Mouse (Mus musculus) adrenal gland, adult (tissue): Measurements from ENCODE around the gene Rab1b.
"Not testable (repeated sequence)": the region's sequence is repeated elsewhere in the genome, so short reads cannot be mapped to it uniquely, and the experiment has no call there.

Source experiments
- DNase-seq, 2 experiments: peaks; one replicate each; pipeline ENCODE4 v3.0.0; 2022 to 2023; ENCODE audit warnings: low spot score in 1 of 2; ENCODE audit not compliant: inconsistent age in 2 of 2

Rab1b gene

GRCm38 (mm10) chr19:5098363-5099143 lies 8.3 kb downstream of the Rab1b start, which contains the start of gene Cnih2:
Cnih2 (minus strand) TSS chr19:5098521.
- DNase-seq = peak; percentile 74 to 86

DNA sequence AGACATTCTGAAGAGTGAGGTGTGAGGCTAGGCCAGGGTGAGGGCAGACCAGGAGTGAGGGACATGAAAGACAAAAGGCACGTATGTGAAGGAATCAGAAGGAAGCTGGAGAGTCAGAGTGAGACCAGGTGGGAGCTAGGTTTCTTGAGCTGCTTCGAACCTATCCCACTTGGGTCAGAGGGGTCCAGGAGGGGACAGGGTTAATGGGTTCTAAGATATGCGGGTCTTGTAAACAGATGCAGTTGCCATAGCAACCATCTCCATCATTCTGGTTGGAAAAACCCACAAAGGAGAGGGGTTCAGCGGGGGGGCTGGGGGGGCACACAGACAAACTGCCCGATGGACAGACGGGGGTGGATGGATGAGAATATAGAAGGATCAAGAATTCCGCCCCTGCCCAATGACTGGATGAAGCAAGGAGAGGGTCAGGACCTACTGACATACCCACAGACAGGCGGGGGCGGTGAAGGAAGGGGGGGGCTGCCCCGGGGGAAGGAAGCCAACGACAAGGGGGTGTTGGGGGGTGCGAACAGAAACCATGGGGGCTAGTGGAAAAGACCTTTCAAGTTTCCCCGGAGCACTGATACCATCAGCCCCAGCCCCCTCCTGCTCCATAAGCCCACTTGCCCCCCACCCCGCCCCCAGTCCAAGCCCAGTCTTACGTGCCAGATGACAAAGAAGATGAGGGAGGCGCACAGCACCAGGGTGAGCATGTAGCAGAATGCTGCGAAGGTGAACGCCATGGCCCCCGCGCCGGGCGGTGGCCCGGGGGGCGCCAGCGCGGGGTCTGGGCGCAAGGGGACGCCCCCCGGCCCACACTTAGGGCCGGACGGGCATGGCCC lies 9.1 kb downstream of the Rab1b start:
- no peak for DNase-seq

DNA sequence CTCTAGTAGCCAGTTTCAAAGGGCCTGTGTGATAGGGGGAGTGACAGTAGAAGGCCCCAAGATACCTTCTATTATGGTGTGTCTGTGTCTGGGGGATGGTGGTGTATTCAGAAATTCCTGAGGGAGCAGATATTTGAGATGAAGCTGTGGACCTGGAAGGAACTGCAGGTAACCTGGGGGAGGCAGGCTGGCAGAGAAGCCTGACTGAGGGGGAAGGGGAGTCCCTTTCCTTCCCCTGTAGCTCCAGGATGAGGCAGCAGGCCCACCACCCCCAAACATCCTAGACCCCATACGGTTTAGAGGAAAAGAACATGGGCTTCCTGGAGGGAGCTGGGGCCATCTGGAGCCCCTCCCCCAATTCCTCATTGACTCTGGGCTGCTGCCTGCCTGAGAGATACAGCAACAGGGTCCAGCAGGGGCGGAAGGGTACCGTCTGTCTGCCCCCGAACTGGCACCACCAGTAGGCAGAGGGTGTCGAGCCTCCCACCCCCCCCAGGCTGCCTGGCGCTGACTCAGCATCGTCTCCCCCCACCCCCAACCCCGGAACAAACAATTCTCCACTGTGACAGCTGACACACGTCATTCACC lies 10.9 kb downstream of the Rab1b start:
- DNase-seq = no peak

- no peak for DNase-seq
Measured at GRCm38 (mm10) chr19:5094746-5095417, 12.0 kb downstream of the Rab1b start.

DNA sequence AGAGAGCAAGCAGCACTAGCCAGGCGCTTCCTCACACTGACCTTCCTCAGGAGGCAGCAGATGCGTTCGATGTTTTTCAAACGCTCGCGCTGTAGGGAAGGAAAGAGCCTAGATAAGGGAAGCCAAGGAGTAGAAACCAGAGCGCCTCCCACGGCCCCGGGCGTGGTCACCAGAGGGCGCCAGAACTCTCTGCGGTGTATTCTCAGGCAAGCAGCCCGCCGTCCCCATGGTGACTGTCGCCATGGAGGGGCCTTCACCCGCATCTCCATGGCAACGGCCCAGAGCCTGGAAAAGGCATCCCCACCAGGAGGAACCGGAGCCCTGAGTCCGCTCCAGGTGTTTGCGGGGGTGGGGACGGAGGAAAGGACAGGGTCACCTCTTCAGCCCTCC lies 12.6 kb downstream of the Rab1b start:
- DNase-seq = peak; percentile 91 to 97

GRCm38 (mm10) chr19:5093481-5094242 lies 13.2 kb downstream of the Rab1b start:
- no peak for DNase-seq

- DNase-seq = no peak
Measured at GRCm38 (mm10) chr19:5092083-5092482, 14.8 kb downstream of the Rab1b start.

GRCm38 (mm10) chr19:5089324-5089723 lies 17.5 kb downstream of the Rab1b start:
- DNase-seq = no peak

DNA sequence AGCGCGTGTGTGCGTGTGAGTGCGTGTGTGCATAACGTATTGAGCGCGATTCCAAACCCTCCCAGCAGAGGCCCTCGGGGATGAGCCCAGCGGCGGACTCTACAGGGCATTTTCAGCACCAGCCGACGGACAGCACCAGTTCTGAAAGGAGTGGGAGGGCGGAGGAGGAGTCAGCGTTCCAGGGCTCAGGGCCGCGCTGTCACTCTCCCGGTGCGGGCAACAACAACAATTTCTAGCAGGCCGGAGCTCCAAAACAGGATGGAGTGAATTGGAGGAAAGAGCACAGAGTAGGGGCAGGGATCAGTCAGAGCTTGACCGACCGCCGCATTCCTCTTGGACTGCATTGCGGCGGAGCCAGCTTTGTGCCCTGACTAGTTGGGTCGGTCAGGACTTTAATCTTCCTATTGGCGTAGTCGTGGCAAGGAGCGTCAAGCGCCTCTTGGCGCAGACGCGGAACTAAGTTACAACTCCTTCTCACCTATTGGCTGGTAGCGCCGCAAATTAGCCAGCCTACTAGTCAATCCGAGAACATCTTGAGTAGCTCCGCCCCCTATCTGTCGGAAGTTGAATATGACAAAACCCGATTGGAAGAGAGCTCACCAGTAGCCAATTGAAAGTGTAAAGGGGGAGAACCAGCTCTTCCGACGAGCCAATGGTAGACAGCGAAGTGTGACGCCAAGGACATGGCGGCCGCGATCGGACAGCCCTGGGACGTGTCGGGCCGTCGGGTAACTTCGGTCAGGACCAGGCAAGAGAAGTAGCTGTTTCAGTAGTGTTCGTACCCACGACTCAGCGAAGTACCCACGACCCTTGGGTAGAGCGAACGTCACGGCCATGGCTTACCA lies 18.8 kb downstream of the Rab1b start, which contains the start of gene Yif1a:
TSS of gene Yif1a (plus strand) at position 655 of the 845 bp plus-strand sequence.
- peak; percentile 95 to 98 for DNase-seq

DNA sequence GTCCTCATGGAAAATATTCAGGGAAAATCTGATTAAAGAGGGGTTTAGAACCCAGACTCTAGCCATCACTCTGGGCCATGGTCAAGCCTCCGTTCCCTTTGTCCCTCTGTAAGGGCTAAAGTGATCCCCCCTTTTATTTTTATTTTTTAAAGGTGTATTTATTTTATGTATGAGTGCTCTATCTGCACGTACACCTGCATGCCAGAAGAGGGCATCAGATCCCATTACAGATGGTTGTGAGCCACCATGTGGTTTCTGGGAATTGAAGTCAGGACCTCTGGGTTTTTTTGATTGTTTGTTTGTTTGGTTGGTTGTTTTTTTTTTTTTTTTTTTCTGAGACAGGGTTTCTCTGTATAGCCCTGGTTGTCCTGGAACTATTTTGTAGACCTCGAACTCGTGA lies 20.3 kb downstream of the Rab1b start:
- DNase-seq = not testable (repeated sequence)

DNA sequence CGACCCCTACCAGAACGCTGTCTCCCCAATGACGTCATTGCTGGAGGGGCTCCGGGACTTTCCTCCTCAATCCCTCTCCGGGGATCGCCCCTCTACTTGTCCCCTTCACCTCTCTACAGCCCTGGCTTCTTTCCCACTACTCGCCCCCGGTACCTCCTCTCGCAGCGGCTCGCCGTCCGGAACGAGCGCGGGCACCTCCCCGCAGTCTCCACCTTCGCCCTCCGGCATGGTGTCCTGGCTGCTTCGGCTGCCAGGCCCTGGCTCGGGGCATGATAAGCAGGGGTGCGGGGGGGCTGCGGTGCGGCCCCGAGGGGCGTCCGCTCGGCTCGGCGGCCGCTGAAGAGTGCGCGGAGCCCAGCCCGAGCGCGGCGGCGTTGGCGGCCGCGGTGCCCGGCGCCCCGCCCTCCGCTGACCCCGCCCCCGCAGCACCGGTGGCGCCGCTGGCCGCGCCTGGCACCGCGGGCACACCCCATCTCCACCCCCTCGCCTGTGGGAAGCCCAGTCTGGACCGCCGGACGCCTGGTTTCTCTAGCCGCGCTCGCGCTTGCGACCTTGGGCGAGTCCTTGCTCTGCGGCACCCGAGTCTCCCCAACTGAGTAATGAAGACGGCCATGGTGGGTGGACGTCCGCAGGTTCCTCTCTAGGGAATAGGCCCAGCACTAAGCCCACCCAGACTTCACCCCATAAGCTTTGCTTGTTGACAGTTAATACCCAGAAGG lies 21.6 kb downstream of the Rab1b start, which contains the start of gene Tmem151a:
TSS of gene Tmem151a (minus strand) at position 387 of the 719 bp plus-strand sequence.
- peak; percentile 61 to 84 for DNase-seq

- DNase-seq = no peak
Measured at GRCm38 (mm10) chr19:5084834-5085144, 22.1 kb downstream of the Rab1b start.

DNA sequence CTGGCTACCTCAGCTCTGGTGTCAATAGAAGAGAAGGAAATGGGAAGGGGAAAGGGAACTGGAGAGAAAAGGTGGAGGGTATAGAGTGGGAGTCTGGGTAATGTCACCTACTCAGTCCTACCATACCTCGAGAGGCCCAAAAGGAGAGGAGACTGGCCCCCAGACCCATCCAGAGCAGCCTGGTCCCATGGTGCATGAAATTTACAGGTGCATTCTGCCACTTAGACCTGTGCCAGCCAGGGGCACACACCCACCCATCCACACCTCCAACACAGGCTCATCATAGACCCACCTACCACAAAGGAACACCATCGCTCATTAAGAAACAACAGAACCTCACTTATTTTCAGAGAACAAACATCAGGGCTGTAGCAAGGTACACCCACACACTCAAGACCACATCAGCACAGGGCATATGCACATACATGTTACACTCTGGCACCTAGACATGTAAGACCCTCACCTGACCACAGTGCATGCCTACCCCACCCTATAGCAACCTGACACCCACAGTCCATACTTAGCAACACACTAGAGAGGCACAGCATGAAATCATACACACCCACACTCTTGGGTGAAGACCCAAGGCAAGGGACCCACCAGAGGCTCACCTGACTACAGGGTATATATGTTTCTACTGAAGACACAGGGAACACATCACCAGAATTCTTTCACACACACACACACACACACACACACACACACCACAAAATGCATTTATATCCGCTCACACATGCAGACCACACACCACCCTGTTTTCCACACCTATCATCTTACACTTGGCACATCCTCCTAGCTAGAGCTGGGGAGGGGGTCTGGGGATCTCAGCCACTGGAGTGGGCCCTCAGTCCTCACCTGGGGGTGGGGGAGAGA lies 22.7 kb downstream of the Rab1b start:
- DNase-seq = no peak

DNA sequence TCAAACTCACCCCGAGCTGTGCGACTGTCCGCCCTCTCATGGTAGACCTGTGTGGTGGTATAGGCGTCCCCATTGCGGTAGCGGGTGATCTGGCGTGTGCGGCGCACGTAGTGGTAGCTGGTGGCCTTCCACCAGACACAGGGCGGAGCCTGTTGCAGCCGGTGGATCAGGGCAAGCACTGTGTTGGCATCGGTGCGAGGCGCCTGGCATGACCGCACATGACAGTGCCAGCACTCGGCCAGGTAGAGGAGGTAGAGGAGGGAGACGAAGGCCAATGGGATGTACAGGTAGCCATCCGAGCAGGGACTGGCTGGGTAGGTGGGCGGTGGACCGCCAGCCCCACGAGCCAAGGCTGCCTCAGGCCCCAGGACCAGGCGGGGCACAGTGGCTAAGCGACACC lies 24.3 kb downstream of the Rab1b start:
- no peak for DNase-seq

DNA sequence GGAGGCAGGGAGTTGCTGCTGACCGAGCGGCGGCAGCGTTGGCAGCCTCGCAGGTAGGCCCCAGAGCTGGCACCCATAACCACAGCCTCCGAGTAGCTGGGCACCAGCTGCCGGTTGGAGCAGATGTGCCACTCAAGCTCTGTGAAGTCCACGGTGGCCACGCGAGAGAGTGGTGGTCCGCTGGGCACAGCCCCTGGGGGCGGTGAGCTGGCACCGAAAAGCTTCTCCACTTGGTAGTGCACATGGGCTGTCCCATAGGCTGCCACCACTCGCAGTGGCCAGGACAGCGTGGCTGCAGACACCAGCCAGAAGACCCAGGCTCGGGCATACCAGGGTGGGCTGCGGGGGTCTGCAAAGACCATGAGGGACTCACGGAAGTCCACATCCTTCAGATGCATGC lies 24.9 kb downstream of the Rab1b start:
- DNase-seq = no peak

GRCm38 (mm10) chr19:5079279-5079678 lies 27.6 kb downstream of the Rab1b start:
- DNase-seq = no peak

DNA sequence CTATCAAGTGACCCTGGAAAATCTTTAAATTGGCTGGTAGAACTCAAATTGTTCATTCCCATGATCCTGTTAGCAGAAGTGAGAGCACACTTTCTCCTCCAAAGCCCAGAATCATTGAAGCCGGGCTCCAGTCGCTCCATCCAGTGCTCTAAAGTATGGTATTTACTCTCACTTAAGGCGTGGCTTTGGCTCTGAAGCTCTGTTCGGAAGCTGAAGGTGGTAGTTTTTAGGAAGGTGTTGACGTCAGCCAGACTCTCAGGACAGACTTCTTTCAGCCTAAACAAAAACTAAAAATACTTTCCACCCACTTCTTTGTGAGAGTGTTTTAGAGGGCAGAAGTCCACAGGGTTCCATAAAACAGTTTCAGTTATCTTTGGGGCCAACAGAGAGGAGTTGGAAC lies 33.4 kb downstream of the Rab1b start:
- no peak for DNase-seq

DNA sequence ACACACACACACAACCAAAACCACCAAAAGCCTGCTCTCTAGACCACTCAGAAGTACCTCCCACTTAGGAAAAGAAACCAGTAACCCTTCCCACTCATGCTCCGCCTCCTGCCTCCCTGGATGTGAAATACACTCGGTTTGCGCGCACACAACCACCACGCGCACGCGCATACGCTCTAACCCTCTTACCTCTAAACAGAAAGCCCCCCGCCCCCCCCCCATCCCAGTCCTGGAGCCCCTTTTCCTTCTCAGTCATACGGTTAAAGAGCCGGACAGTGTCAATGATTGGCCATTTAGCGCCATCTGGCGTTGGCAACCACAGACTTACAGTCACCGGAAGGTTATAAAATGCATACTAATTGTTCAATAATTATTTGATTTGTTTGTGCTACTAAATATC lies 33.8 kb downstream of the Rab1b start:
- DNase-seq = peak in 1 of 2 experiments; percentile 78
